ENCODE assay signal across 8 mouse cellular contexts in the genomic region with DNA sequence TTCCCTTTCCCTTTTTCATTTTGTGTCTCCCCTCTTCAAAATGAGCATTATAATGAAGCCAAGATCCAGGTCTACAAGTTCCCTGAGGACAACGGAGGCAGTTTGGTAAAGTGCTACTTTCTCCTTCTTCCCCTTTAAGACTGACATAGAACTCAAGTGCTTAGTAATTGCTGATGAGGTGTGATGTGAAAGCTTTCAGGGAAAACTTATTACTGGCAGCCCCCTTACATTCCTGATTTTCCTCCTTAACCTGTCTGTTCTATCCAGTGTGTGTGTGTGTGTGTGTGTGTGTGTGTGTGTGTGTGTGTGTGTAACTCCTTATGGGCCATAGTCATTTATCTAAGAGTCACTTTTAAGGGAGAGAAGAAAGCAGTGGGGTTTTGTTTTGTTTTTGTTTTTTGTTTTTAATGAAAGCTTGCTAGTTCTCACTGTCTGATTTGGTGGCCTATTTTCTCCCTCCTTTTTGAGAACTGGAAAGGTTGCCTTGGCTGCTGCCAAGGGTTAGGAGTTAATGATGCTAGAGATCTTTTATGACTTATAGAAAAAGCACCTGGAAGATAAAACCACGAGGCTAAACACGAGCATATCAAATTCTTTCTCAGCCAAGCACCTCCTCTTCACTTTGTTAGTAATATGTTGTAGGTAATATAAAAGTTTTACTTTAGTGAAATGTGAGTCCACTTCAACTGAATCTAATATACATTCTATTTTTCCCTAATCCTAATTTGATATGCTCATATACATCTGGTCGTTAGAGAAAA.
A peak's percentile ranks its signal among the peaks of the same experiment; 100 is the strongest.
DNase-seq lines count a peak whose midpoint lies in the region; ATAC-seq and TF ChIP-seq lines count a peak whose summit lies in the region.

No protein-coding gene starts in this region.

- peak overlapping the region; percentile 78 for H3K4me2 ChIP-seq in forebrain, embryonic 11.5 days (ENCODE audit: low read depth, low read length, severe bottlenecking)
- H3K4me2 ChIP-seq in limb, embryonic 14.5 days (replicated peaks; ENCODE audit: low read depth, low read length, severe bottlenecking): peak overlapping the region; percentile 87

- H3K27me3 ChIP-seq in liver, adult 2 months (ENCODE audit: control insufficient read depth, insufficient read depth, low read length): no peaks in the 10 kb centered on the region
- H3K27me3 ChIP-seq in forebrain, embryonic 11.5 days (ENCODE audit: control insufficient read depth, insufficient read depth, low read length): no peaks in the 10 kb centered on the region
- H3K27me3 ChIP-seq in limb, embryonic 14.5 days (ENCODE audit: control insufficient read depth, insufficient read depth, low read length): no peaks in the 10 kb centered on the region

- WGBS in liver, adult 2 months: 19% methylated on average over 4 of the region's 4 CpGs
- 32% methylated on average over 4 of the region's 4 CpGs for WGBS in forebrain, embryonic 11.5 days
- 8% methylated on average over 4 of the region's 4 CpGs for WGBS in limb, embryonic 14.5 days
- WGBS in olfactory bulb, adult 2 months: 28% methylated on average over 4 of the region's 4 CpGs

- no peaks in the 10 kb centered on the region for H3K79me2 ChIP-seq in liver, adult 2 months (ENCODE audit: control insufficient read depth, insufficient read depth, low read length)

- no peak; the same call in 1 of the 2 replicates for ATAC-seq in forebrain, embryonic 11.5 days (replicated peaks; ENCODE audit: low FRiP score)
- ATAC-seq in limb, embryonic 14.5 days (ENCODE audit: low FRiP score, low read depth): peak; percentile 42; the same call in 1 of the 2 replicates

- H3K9me3 ChIP-seq in forebrain, embryonic 11.5 days (ENCODE audit: control insufficient read depth, low read length): no peaks in the 10 kb centered on the region
- no peaks in the 10 kb centered on the region for H3K9me3 ChIP-seq in limb, embryonic 14.5 days (ENCODE audit: control insufficient read depth, low read length)

- no peak overlapping the region; the same call in 1 of the 2 replicates for H3K9ac ChIP-seq in liver, adult 2 months (ENCODE audit: low read depth, low read length)
- H3K9ac ChIP-seq in forebrain, embryonic 11.5 days (ENCODE audit: low read length): peak overlapping the region; percentile 50
- peak overlapping the region; percentile 72 for H3K9ac ChIP-seq in limb, embryonic 14.5 days (ENCODE audit: low read depth, low read length, severe bottlenecking)

- no peak for DNase-seq in liver, adult 2 months (ENCODE audit: extremely low read depth, low read depth, low spot score)
- DNase-seq in liver: no peak
- no peak for DNase-seq in forebrain, embryonic 11.5 days (ENCODE audit: low spot score)
- peak; percentile 77 for DNase-seq in limb, embryonic 14.5 days (ENCODE audit: low spot score)
- no peak for DNase-seq in thymus, postnatal 4 days
- DNase-seq in layer of hippocampus, postnatal 10 days (ENCODE audit: low spot score in 2 of 2): no peak
- DNase-seq in cerebellum, adult 9-11 months: no peak

- H3K27ac ChIP-seq in liver, adult 2 months (replicated peaks; ENCODE audit: insufficient read depth, low read depth, low read length): no peak overlapping the region
- no peak overlapping the region for H3K27ac ChIP-seq in forebrain, embryonic 11.5 days (ENCODE audit: low read depth, low read length)
- H3K27ac ChIP-seq in limb, embryonic 14.5 days (replicated peaks; ENCODE audit: low read depth, low read length): peak overlapping the region; percentile 81
- no peak overlapping the region for H3K27ac ChIP-seq in olfactory bulb, adult 2 months (ENCODE audit: insufficient read depth, low read depth, low read length)

- no peaks in the 10 kb centered on the region for H3K4me1 ChIP-seq in liver, adult 2 months (ENCODE audit: control insufficient read depth, insufficient read depth, low read length)
- no peaks in the 10 kb centered on the region; the same call in 1 of the 2 replicates for H3K4me1 ChIP-seq in forebrain, embryonic 11.5 days (replicated peaks; ENCODE audit: control insufficient read depth, insufficient read depth, low read length)
- H3K4me1 ChIP-seq in limb, embryonic 14.5 days (ENCODE audit: control insufficient read depth, insufficient read depth, low read length): peaks cover 6% of the 10 kb centered on the region; the same call in 1 of the 2 replicates
- H3K4me1 ChIP-seq in olfactory bulb, adult 2 months (ENCODE audit: control insufficient read depth, insufficient read depth, low read length): peaks cover 6% of the 10 kb centered on the region

- no peak for TF ChIP-seq POLR2A in liver, adult 2 months (IDR thresholded peaks at IDR 0.05; ENCODE audit: extremely low read depth, insufficient read depth, low read length)
- no peak for TF ChIP-seq POLR2A in limb, embryonic 14.5 days (IDR thresholded peaks at IDR 0.05; ENCODE audit: borderline replicate concordance, extremely low read depth, insufficient read depth, insufficient read length)
- no peak for TF ChIP-seq POLR2A in olfactory bulb, adult 2 months (IDR thresholded peaks at IDR 0.05; ENCODE audit: insufficient read depth, low read depth, low read length)

- peak overlapping the region; percentile 67 for H3K4me3 ChIP-seq in liver, adult 2 months (ENCODE audit: insufficient read depth, low read depth, low read length)
- H3K4me3 ChIP-seq in forebrain, embryonic 11.5 days (ENCODE audit: low read depth, low read length): peak overlapping the region; percentile 41
- H3K4me3 ChIP-seq in limb, embryonic 14.5 days (replicated peaks; ENCODE audit: low read length): peak overlapping the region; percentile 51
- H3K4me3 ChIP-seq in olfactory bulb, adult 2 months (ENCODE audit: insufficient read depth, low read depth, low read length): peak overlapping the region; percentile 38

- no peak for TF ChIP-seq CTCF in liver, adult 2 months (IDR thresholded peaks at IDR 0.05; ENCODE audit: low read depth, low read length)
- TF ChIP-seq CTCF in olfactory bulb, adult 2 months (IDR thresholded peaks at IDR 0.05; ENCODE audit: insufficient read depth, low read depth, low read length): no peak

- H3K36me3 ChIP-seq in liver, adult 2 months (ENCODE audit: control insufficient read depth, insufficient read depth, low read length): no peaks in the 10 kb centered on the region
- no peaks in the 10 kb centered on the region for H3K36me3 ChIP-seq in forebrain, embryonic 11.5 days (ENCODE audit: control insufficient read depth, insufficient read depth, low read length)
- H3K36me3 ChIP-seq in limb, embryonic 14.5 days (ENCODE audit: control insufficient read depth, insufficient read depth, low read length): no peaks in the 10 kb centered on the region
